Mouse (Mus musculus) CD4-positive, CD25-positive, alpha-beta regulatory T cell, adult 4 months (primary cell): Measurements from ENCODE around the gene Xpo5. TPM values are rescaled to one million over a fixed set of nuclear protein-coding genes. Genes with fewer than 3 reads are reported as not detected.

Experiments
- ATAC-seq: one replicate; pipeline ENCODE4 v1.8.0; 2017
- polyA plus RNA-seq, 2 experiments: library from polyadenylated mRNA; unstranded; fragments of 100-300 nt; shearing (Covaris generic); gene quantifications; one replicate each; pipeline ENCODE4 v1.2.1; 2017

The Xpo5 gene
- polyA plus RNA-seq, 2 experiments from 2014 or later = 27.5 to 37.7 TPM

- no peak for ATAC-seq
Observed at GRCm38 (mm10) chr17:46259675-46260074, 57.1 kb downstream of the Xpo5 start.

DNA sequence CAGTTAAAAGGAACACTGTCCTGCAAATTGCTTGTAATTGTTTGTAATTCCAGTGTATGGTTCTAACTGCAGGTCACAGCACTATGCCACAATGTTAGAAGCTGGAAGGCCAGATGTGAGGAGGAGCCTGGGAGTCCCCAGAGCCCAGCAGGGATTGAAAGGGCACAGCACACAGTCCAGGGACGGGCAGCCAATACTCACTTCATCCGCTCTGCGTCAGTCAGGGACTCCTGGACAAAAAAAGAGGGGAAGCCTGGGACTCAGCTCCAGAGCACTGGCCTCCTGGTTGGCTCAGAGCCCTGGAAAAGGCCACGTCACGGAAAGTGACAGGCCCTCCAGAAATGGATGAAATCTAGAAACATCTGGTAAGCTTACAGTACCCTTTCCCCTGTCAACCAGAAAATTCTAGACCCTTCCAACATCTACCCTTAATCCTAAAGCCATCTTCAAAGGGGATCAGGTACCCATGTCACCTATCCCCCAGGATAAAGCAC is 59.7 kb downstream of the Xpo5 start:
- no peak for ATAC-seq

- ATAC-seq = no peak
Observed at GRCm38 (mm10) chr17:46265502-46265901, 62.9 kb downstream of the Xpo5 start.

- peak; percentile 62 for ATAC-seq
Observed at GRCm38 (mm10) chr17:46265918-46266618, 63.5 kb downstream of the Xpo5 start.

DNA sequence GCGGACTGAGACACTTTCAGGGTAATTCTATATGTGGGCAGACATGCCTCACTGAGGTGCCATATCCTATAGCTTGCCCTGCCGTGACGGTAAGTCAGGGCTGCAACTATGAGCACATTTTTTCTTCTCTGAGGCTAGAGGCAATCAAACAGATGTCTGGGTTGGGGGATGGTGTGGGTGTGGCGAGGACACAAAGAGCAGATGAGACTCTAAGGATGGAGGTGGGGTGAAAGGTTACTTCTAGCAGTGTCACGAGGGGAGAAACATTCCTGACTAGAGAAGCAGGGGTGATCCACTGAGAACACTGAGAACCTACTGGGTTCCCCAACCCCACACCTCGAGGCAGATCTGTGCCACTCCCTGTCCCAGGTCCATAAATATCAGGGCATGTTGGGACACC is 64.4 kb downstream of the Xpo5 start:
- no peak for ATAC-seq

- ATAC-seq = no peak
Observed at GRCm38 (mm10) chr17:46267511-46267910, 64.9 kb downstream of the Xpo5 start.

GRCm38 (mm10) chr17:46268026-46268720 is 65.6 kb downstream of the Xpo5 start:
- ATAC-seq = no peak

GRCm38 (mm10) chr17:46269771-46270534 is 67.4 kb downstream of the Xpo5 start:
- ATAC-seq = no peak

- ATAC-seq = no peak
Observed at GRCm38 (mm10) chr17:46272058-46272457, 69.5 kb downstream of the Xpo5 start.

DNA sequence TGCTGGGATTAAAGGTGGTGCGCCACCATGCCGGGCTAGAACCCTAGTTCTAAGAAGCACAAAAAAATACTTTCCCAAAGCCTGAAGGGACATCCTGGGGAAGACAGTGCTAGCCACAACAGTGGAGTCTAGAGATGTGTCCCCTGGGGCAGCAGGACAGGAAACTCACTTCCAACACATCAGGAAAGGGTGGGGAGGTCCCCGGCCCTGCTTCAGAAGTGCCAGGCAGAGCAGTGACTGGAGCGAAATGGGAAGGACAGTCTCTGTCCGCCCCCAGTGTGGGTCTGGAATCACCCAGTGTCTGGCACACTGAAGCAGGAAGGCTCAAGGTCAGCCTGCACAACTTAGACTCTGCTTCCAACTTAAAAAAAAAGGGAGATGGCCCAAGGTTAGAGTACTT is 70.1 kb downstream of the Xpo5 start:
- ATAC-seq = no peak

GRCm38 (mm10) chr17:46273803-46274236 is 71.2 kb downstream of the Xpo5 start:
- no peak for ATAC-seq

DNA sequence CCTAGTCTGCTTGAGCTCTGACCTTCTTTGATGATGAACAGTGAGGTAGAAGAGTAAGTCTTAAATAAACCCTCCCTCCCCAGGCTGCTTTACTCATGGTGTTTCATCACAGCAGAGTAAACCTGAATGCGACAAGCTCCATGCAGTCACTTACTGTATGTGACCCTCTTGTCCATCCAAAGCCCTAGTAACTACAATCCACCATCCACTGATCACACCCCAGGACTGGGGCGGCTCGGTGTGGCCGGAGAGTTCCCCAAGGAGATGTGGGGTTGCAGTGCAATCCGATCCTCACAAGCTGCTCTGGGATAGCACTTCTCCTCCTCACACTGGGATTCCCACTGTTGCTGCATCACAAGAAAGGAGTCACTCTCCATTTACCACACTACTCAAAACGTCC is 71.9 kb downstream of the Xpo5 start:
- no peak for ATAC-seq

DNA sequence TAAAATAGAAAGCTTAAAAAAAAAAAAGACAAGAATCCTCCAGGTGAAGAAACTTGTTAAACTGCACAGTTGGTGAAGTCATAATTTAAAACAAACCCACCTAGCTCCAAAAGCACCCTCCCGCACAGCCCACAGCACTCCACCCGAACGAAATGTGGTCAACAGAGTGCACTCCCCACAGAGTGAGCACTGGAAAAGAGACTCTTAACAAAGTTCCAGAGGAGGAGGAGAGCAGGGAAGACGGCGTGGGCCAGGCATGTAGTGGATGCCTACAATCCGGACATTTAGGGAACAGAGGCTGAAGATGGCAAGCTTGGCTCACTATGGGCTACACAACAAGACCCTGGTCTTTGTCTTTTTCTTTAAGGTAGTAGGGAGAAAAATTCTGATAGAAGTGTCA is 72.5 kb downstream of the Xpo5 start:
- no peak for ATAC-seq

GRCm38 (mm10) chr17:46275506-46275905 is 72.9 kb downstream of the Xpo5 start:
- ATAC-seq = no peak

- ATAC-seq = no peak
Observed at GRCm38 (mm10) chr17:46277586-46277985, 75.0 kb downstream of the Xpo5 start.

- ATAC-seq = no peak
Observed at GRCm38 (mm10) chr17:46278011-46278765, 75.6 kb downstream of the Xpo5 start.

DNA sequence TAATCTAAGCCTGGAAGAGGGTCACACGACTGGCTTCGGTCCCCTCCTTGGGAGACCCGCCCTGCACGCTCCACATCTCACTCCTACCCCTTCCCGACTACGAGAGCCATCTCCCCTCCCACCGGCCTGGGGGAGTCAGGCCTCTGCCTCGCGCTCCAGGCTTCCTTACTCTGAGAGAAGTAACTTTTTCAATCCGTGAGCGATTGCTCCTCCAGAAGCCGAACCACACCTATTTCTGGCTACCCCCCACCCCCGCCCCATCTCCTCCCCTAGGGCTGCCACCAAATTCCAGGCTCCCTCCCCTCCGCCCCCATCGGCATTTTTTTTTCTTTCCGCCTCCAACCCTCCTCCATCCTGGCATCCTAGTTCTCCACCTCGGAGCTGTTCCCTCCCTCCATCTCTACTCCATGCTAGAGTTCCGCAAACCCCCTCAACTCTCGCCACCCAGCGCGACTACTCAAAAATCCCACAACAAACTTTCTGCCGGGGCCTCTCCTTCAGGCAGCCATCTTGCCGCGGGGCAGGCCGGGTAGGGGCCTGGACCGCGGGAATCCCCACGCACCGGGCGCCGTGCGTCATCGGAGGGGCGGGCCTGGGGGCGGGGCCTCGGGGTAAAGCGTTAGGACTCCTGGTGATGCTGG is 80.0 kb downstream of the Xpo5 start, which contains the start of gene Tjap1:
Gene Tjap1 (minus strand): TSS at position 544 of the 641 bp plus-strand sequence.
- peak; percentile 94 for ATAC-seq

- ATAC-seq = peak; percentile 37
Observed at GRCm38 (mm10) chr17:46283140-46283539, 80.6 kb downstream of the Xpo5 start.

DNA sequence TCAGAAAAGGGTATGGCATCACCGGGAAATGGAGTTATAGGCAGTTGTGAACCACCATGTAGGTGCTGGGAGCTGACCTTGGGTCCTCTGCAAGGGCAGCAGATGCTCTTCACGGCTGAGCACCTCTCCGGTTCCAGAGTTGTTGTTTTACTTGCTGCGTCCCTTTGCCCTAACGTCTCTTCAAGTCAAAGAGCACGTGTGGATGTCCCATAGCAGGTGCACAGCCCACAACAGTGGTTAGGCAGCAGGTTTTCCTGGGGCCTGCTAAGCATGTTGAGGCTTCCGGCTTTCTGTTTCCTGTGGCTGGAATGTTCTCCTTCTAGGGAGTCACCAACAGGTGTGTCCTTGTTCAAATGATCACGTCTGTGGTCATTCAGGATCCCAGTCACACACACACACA is 81.3 kb downstream of the Xpo5 start:
- no peak for ATAC-seq

- ATAC-seq = no peak
Observed at GRCm38 (mm10) chr17:46284653-46285052, 82.1 kb downstream of the Xpo5 start.

DNA sequence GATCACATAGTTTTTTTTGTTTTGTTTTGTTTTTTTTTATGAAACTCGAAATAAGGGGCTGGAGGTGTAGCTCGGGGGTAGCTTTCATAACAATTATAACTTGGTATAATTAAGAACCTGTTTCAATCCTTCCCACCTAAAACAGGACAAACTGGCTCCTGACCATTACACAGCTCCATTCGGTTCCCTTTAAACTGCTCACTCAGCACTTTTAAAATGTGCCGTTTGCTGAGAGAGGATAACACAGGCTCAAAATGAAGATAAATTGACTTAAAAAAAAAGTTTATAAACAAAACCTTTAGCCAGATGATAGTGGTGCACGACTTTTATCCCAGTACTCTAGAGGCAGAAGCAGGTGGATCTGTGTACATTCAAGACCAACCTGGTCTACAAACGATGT is 82.8 kb downstream of the Xpo5 start:
- ATAC-seq = no peak

DNA sequence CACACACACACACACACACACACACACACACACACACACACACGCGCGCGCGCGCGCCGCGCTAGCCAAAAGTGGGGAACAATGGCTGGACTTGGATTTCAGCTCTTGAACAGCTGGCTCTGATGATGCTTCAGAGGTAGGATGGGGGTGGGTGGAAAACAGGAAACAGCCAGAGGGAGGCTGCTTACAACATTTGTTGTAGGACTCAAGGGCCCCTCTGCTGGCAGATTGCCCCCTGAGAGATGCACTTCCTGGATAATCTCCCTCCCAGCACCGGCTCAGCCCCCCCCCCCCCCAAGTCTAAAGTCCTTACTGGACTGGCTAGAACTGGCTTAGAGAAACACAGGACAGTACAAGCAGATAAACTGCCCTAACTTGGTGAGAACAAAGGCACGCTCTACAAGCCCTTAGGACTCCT is 85.1 kb downstream of the Xpo5 start:
- no peak for ATAC-seq
